Comparison of ENCODE assay signal across 26 mouse cellular contexts in the genomic region with DNA sequence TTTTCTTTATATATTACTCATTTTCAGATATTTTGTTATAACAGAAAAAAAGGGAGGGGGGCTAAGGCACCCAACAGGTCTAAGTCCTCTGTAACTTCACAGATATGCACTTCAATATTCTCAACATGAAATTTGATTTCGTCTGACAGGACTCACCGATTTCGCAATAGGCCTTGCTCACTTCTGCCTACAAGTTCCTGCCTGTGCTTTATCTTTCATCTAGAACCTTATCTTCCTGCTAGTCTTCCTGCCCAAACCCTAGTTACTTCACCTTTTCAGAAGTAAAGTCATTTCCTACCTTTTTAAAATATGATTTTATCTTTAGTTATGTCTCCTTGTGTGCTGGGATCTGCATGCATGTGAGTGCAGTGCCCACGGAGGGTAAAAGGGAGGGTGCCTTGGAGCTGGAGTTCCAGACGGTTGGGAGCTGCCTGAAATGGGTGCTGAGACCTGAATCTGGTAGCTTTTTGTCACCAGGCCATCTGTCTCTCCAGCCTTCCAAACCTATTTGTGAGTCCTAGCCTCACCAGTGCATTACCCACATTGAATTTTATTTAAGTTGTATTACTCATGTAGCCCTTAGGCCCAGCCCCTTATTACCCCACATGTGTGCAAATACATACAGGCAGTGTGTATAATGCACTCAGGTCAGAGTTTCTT. TPM values are rescaled to one million over a fixed set of nuclear protein-coding genes. Genes with fewer than 3 reads are reported as not detected.
DNase-seq lines count a peak whose midpoint lies in the region; ATAC-seq lines count a peak whose summit lies in the region.
"Had no signal": no experiment of that assay in that cellular context is flagged by ENCODE, and none has a peak within 500 bp of the region (broad histone marks: within the 10 kb centered on the region; RNA-seq: fewer than 3 reads in every experiment).

No protein-coding gene starts in this region.

- H3K27me3 ChIP-seq in liver, embryonic 15.5 days: no peaks in the 10 kb centered on the region
- H3K27me3 ChIP-seq: forebrain, embryonic 12.5 days; heart, embryonic 15.5 days had no signal

- peak overlapping the region; percentile 21; the same call in 1 of the 2 replicates for H3K27ac ChIP-seq in liver, embryonic 15.5 days (replicated peaks)
- H3K27ac ChIP-seq: forebrain, embryonic 12.5 days; heart, adult 2 months; heart, embryonic 15.5 days; hindbrain, embryonic 10.5 days; layer of hippocampus, adult 2 months; midbrain, embryonic 10.5 days had no signal

- H3K36me3 ChIP-seq in liver, embryonic 15.5 days (replicated peaks): no peaks in the 10 kb centered on the region
- H3K36me3 ChIP-seq: forebrain, embryonic 12.5 days; heart, embryonic 15.5 days; hindbrain, embryonic 10.5 days; midbrain, embryonic 10.5 days had no signal

- H3K4me3 ChIP-seq in liver, embryonic 15.5 days (replicated peaks): no peak overlapping the region
- H3K4me3 ChIP-seq: forebrain, embryonic 12.5 days; heart, adult 2 months; heart, embryonic 15.5 days; hindbrain, embryonic 10.5 days; layer of hippocampus, adult 2 months; midbrain, embryonic 10.5 days had no signal

- peaks cover 56% of the 10 kb centered on the region for H3K4me1 ChIP-seq in liver, embryonic 15.5 days (replicated peaks)
- H3K4me1 ChIP-seq: forebrain, embryonic 12.5 days; heart, embryonic 15.5 days; hindbrain, embryonic 10.5 days; midbrain, embryonic 10.5 days had no signal

- H3K9ac ChIP-seq in liver, embryonic 15.5 days: no peak overlapping the region
- H3K9ac ChIP-seq: forebrain, embryonic 12.5 days; heart, embryonic 15.5 days had no signal

- WGBS in liver, embryonic 15.5 days (ENCODE audit: insufficient replicate concordance): 22% methylated on average over 5 of the region's 5 CpGs

- DNase-seq in urinary bladder, adult 18-20 months (ENCODE audit: low spot score in 2 of 2): peak; percentile 35 to 42
- DNase-seq in urinary bladder, postnatal 25 days (ENCODE audit: low spot score): no peak
- peak; percentile 69 for DNase-seq in fat pad, adult 2 months (ENCODE audit: extremely low read depth, low read depth, low spot score)
- DNase-seq in naive thymus-derived CD4-positive, alpha-beta T cell, adult 2 months (ENCODE audit: low read depth): peak; percentile 38
- no peak for DNase-seq in right cerebral cortex, adult 2 months (ENCODE audit: low spot score in 2 of 2)
- DNase-seq in cerebellum, postnatal 14 days: no peak
- DNase-seq: adrenal gland, postnatal 10 days; cerebellum, postnatal 25 days; heart, adult 2 months; kidney, adult 2 months; kidney, postnatal 10 days; layer of hippocampus, postnatal 36 days; left cerebral cortex, postnatal 4 days; lung, adult 2 months; lung, postnatal 36 days; right cerebral cortex, postnatal 14 days; thymus, adult 18-20 months; thymus, postnatal 4 days had no signal

- H3K9me3 ChIP-seq in liver, embryonic 15.5 days (replicated peaks): no peaks in the 10 kb centered on the region
- H3K9me3 ChIP-seq: forebrain, embryonic 12.5 days; heart, embryonic 15.5 days; hindbrain, embryonic 10.5 days; midbrain, embryonic 10.5 days had no signal

- H3K4me2 ChIP-seq in liver, embryonic 15.5 days: no peak overlapping the region
- H3K4me2 ChIP-seq: forebrain, embryonic 12.5 days; heart, embryonic 15.5 days had no signal

- no peak for ATAC-seq in liver, embryonic 15.5 days (ENCODE audit: insufficient read depth)
- ATAC-seq: activated CD4-positive, CD25-positive, alpha-beta regulatory T cell, adult 4 months; CD4-positive, CD25-positive, alpha-beta regulatory T cell, adult 4 months had no signal

RNA-seq across cellular contexts. Expression of a gene that starts 6.0 kb away (rescaled TPM):
- 7.7 and 8.2 TPM in 2 replicates for polyA plus RNA-seq in liver, embryonic 15.5 days (2015; fragmentation: Nextera tagmentation; extraction: Ambion mirVana)

RNA-seq across cellular contexts. Expression of a gene that starts 41.1 kb away (rescaled TPM):
- 0.92 and 1.0 TPM in 2 replicates for polyA plus RNA-seq in liver, embryonic 15.5 days (2015; fragmentation: Nextera tagmentation; extraction: Ambion mirVana)
- polyA plus RNA-seq: activated CD4-positive, CD25-positive, alpha-beta regulatory T cell, adult 4 months; CD4-positive, CD25-positive, alpha-beta regulatory T cell, adult 4 months had no signal

Comparison
In these comparisons a context has a peak if more than half of its experiments do, and no peak if none do; other contexts are left out.
1. DNase-seq: peak in urinary bladder, adult 18-20 months (2 of 2), fat pad, adult 2 months (single experiment) and naive thymus-derived CD4-positive, alpha-beta T cell, adult 2 months (single experiment); none in urinary bladder, postnatal 25 days (single experiment), right cerebral cortex, adult 2 months (0 of 2) and cerebellum, postnatal 14 days (0 of 2).